Mouse (Mus musculus): ENCODE data around the gene Zscan18. TPM values are rescaled to one million over a fixed set of nuclear protein-coding genes. Genes with fewer than 3 reads are reported as not detected.
"Not testable (repeated sequence)": the region's sequence is repeated elsewhere in the genome, so short reads cannot be mapped to it uniquely, and the experiment has no call there.

The Zscan18 gene
- 16.7 and 18.5 TPM in 2 replicates for polyA plus RNA-seq (2015; fragmentation: Nextera tagmentation; extraction: Ambion mirVana)

GRCm38 (mm10) chr7:12802866-12803726 is at the start of gene Zscan18:
Gene Zscan18, minus strand, starts transcription at chr7:12803635.
- Histone ChIP-seq H3K9me3 (peaks cover 10% of the 10 kb centered on the region; the same call in 1 of the 2 replicates), H3K27me3 (no peaks in the 10 kb centered on the region), H3K4me1 (replicated peaks) (peaks cover 15% of the 10 kb centered on the region), H3K4me2 (peak within 1 kb of the TSS; percentile 79), H3K9ac (peak within 1 kb of the TSS; percentile 81), H3K27ac (replicated peaks) (peak within 1 kb of the TSS; percentile 91), H3K36me3 (peaks cover 25% of the 10 kb centered on the region), H3K4me3 (peak within 1 kb of the TSS; percentile 50)
- WGBS: 7% methylated on average over 31 of the region's 31 CpGs
- peak; percentile 99 for ATAC-seq (ENCODE audit: low read depth)

GRCm38 (mm10) chr7:12835779-12836178 is 32.3 kb upstream of the Zscan18 start:
- peaks cover 51% of the 10 kb centered on the region for H3K9me3 ChIP-seq
- H3K27ac ChIP-seq (replicated peaks): no peak overlapping the region
- peak overlapping the region; percentile 49 for H3K4me3 ChIP-seq
- no peaks in the 10 kb centered on the region for H3K27me3 ChIP-seq
- H3K9ac ChIP-seq: no peak overlapping the region
- WGBS: 99% methylated on average over 4 of the region's 4 CpGs
- H3K4me2 ChIP-seq: peak overlapping the region; percentile 54
- no peak for ATAC-seq (ENCODE audit: low read depth)
- 0 out of 2 replicates have a peak, but pooled peaks cover 2% of the 10 kb centered on the region for H3K4me1 ChIP-seq (replicated peaks)
- H3K36me3 ChIP-seq: peaks cover 47% of the 10 kb centered on the region

GRCm38 (mm10) chr7:12835193-12835671 is 31.8 kb upstream of the Zscan18 start:
- peak overlapping the region; percentile 54 for H3K4me2 ChIP-seq
- H3K27ac ChIP-seq (replicated peaks): peak overlapping the region; percentile 53; the same call in 1 of the 2 replicates
- H3K36me3 ChIP-seq: peaks cover 41% of the 10 kb centered on the region
- 41% methylated on average over 13 of the region's 13 CpGs for WGBS
- ATAC-seq (ENCODE audit: low read depth): peak; percentile 66
- 0 out of 2 replicates have a peak, but pooled peaks cover 2% of the 10 kb centered on the region for H3K4me1 ChIP-seq (replicated peaks)
- peak overlapping the region; percentile 49 for H3K4me3 ChIP-seq
- H3K9ac ChIP-seq: peak overlapping the region; percentile 74
- H3K9me3 ChIP-seq: peaks cover 46% of the 10 kb centered on the region
- no peaks in the 10 kb centered on the region for H3K27me3 ChIP-seq

- peaks cover 34% of the 10 kb centered on the region for H3K36me3 ChIP-seq
- peak within 1 kb of the TSS; percentile 53; the same call in 1 of the 2 replicates for H3K27ac ChIP-seq (replicated peaks)
- peak within 1 kb of the TSS; percentile 74 for H3K9ac ChIP-seq
- H3K4me2 ChIP-seq: peak within 1 kb of the TSS; percentile 54
- peaks cover 41% of the 10 kb centered on the region for H3K9me3 ChIP-seq
- ATAC-seq (ENCODE audit: low read depth): peak; percentile 97
- WGBS: 4% methylated on average over 47 of the region's 47 CpGs
- H3K27me3 ChIP-seq: no peaks in the 10 kb centered on the region
- H3K4me3 ChIP-seq: peak within 1 kb of the TSS; percentile 49
- H3K4me1 ChIP-seq (replicated peaks): 0 out of 2 replicates have a peak, but pooled peaks cover 2% of the 10 kb centered on the region
Observed at GRCm38 (mm10) chr7:12834162-12835120, 31.0 kb upstream of the Zscan18 start, which contains the start of gene Zfp110. Gene Zfp110, plus strand, starts transcription at chr7:12834761.

GRCm38 (mm10) chr7:12818521-12819295 is 15.3 kb upstream of the Zscan18 start, which contains the start of gene Zfp329:
Gene Zfp329, minus strand, starts transcription at chr7:12818858.
- under 1% methylated on average over 40 of the region's 40 CpGs for WGBS
- peak; percentile 96 for ATAC-seq (ENCODE audit: low read depth)
- Histone ChIP-seq H3K4me2 (peak within 1 kb of the TSS; percentile 72), H3K27ac (replicated peaks) (peak within 1 kb of the TSS; percentile 90), H3K4me1 (replicated peaks) (peaks cover 14% of the 10 kb centered on the region), H3K9me3 (peaks cover 37% of the 10 kb centered on the region), H3K9ac (peak within 1 kb of the TSS; percentile 89), H3K36me3 (peaks cover 27% of the 10 kb centered on the region), H3K4me3 (peak within 1 kb of the TSS; percentile 62), H3K27me3 (no peaks in the 10 kb centered on the region)

GRCm38 (mm10) chr7:12815566-12815965 is 12.1 kb upstream of the Zscan18 start:
- no peak for ATAC-seq (ENCODE audit: low read depth)
- Histone ChIP-seq H3K27ac (replicated peaks) (no peak overlapping the region), H3K9ac (no peak overlapping the region), H3K9me3 (peaks cover 53% of the 10 kb centered on the region), H3K27me3 (no peaks in the 10 kb centered on the region), H3K4me1 (replicated peaks) (peaks cover 14% of the 10 kb centered on the region), H3K4me2 (no peak overlapping the region), H3K36me3 (peaks cover 56% of the 10 kb centered on the region), H3K4me3 (no peak overlapping the region)
- 97% methylated on average over 8 of the region's 8 CpGs for WGBS

- peak overlapping the region; percentile 79 for H3K4me2 ChIP-seq
- peak overlapping the region; percentile 50 for H3K4me3 ChIP-seq
- H3K36me3 ChIP-seq: peaks cover 27% of the 10 kb centered on the region
- H3K27ac ChIP-seq (replicated peaks): peak overlapping the region; percentile 91
- peak overlapping the region; percentile 81 for H3K9ac ChIP-seq
- H3K4me1 ChIP-seq (replicated peaks): peaks cover 15% of the 10 kb centered on the region
- WGBS: under 1% methylated on average over 16 of the region's 16 CpGs
- H3K9me3 ChIP-seq: peaks cover 16% of the 10 kb centered on the region
- H3K27me3 ChIP-seq: no peaks in the 10 kb centered on the region
- ATAC-seq (ENCODE audit: low read depth): peak; percentile 90; the same call in 1 of the 2 replicates
Observed at GRCm38 (mm10) chr7:12803727-12804071, 264 bp upstream of the Zscan18 start.

- H3K9me3 ChIP-seq: peaks cover 17% of the 10 kb centered on the region
- peaks cover 15% of the 10 kb centered on the region for H3K36me3 ChIP-seq
- peaks cover 15% of the 10 kb centered on the region for H3K4me1 ChIP-seq (replicated peaks)
- H3K27me3 ChIP-seq: no peaks in the 10 kb centered on the region
- WGBS: 96% methylated on average over 1 of the region's 1 CpGs
- no peak overlapping the region for H3K9ac ChIP-seq
- no peak for ATAC-seq (ENCODE audit: low read depth)
- no peak overlapping the region for H3K27ac ChIP-seq (replicated peaks)
- H3K4me3 ChIP-seq: no peak overlapping the region
- no peak overlapping the region for H3K4me2 ChIP-seq
Observed at GRCm38 (mm10) chr7:12799554-12799953, 3.9 kb downstream of the Zscan18 start.

GRCm38 (mm10) chr7:12797971-12798370 is 5.5 kb downstream of the Zscan18 start:
- Histone ChIP-seq H3K27ac (replicated peaks) (no peak overlapping the region), H3K4me2 (no peak overlapping the region), H3K9ac (no peak overlapping the region), H3K9me3 (peaks cover 17% of the 10 kb centered on the region), H3K36me3 (peaks cover 15% of the 10 kb centered on the region), H3K4me1 (replicated peaks) (peaks cover 6% of the 10 kb centered on the region), H3K4me3 (no peak overlapping the region), H3K27me3 (no peaks in the 10 kb centered on the region)
- 66% methylated on average over 2 of the region's 2 CpGs for WGBS
- no peak for ATAC-seq (ENCODE audit: low read depth)

GRCm38 (mm10) chr7:12792624-12793023 is 10.8 kb downstream of the Zscan18 start:
- not testable (repeated sequence) for H3K4me2 ChIP-seq; ATAC-seq (ENCODE audit: low read depth)
- WGBS: 91% methylated on average over 11 of the region's 11 CpGs

GRCm38 (mm10) chr7:12788025-12788424 is 15.4 kb downstream of the Zscan18 start:
- no peak overlapping the region for H3K4me3 ChIP-seq
- H3K27me3 ChIP-seq: no peaks in the 10 kb centered on the region
- WGBS: 25% methylated on average over 5 of the region's 5 CpGs
- H3K4me1 ChIP-seq (replicated peaks): peaks cover 4% of the 10 kb centered on the region; the same call in 1 of the 2 replicates
- H3K9ac ChIP-seq: no peak overlapping the region
- H3K9me3 ChIP-seq: no peaks in the 10 kb centered on the region
- no peak overlapping the region for H3K27ac ChIP-seq (replicated peaks)
- H3K4me2 ChIP-seq: no peak overlapping the region
- no peaks in the 10 kb centered on the region for H3K36me3 ChIP-seq
- ATAC-seq (ENCODE audit: low read depth): no peak

More at GRCm38 (mm10) chr7:12792624-12793023, 10.8 kb downstream of the Zscan18 start:
- H3K4me3 ChIP-seq; H3K27me3 ChIP-seq; H3K27ac ChIP-seq (replicated peaks); H3K9ac ChIP-seq; H3K4me1 ChIP-seq (replicated peaks); H3K36me3 ChIP-seq: not testable (repeated sequence)
- H3K9me3 ChIP-seq: peaks cover 17% of the 10 kb centered on the region

Data from neural tube, embryonic 13.5 days (tissue).